Mouse (Mus musculus): ENCODE results near the gene Nfia. TPM values are rescaled to one million over a fixed set of nuclear protein-coding genes. Genes with fewer than 3 reads are reported as not detected.
A peak's percentile ranks its signal among the peaks of the same experiment; 100 is the strongest.

Gene Nfia
- total RNA-seq, 2 experiments from 2014 or later = 104 to 117 TPM

DNA sequence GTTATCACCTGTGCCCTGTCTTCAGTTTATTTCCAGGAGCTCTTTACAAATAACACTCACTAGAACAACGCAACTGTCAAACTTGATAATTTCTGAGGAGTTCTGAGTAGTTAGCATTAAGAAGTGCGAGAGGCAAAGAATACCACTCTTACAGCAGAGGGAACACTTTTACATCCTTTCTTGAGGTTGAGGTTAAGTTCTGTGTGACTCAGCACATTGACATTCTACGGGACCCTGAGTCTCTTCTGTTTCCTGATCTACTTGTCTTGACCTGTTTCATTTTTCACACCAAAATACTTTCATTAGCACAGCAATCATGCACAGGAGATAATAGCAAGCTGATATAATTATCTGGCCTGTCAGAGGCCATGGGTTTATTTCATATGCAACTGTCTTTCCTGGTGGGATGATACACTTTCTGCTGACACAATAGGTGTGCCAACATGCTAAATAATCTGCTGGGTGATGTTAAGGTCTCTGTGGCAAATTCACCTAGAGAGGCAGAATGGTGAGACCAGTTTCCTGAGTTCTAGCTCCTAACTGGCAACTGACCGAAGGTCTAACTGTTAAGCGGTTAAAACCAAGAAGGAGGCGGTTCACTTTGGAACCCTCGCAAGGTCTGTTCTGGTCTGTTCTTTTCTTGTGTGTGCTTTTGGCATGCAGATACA lies 59.2 kb downstream of the Nfia start:
- no peak for DNase-seq (ENCODE audit: extremely low spot score in 1 of 2, low spot score in 1 of 2)

DNA sequence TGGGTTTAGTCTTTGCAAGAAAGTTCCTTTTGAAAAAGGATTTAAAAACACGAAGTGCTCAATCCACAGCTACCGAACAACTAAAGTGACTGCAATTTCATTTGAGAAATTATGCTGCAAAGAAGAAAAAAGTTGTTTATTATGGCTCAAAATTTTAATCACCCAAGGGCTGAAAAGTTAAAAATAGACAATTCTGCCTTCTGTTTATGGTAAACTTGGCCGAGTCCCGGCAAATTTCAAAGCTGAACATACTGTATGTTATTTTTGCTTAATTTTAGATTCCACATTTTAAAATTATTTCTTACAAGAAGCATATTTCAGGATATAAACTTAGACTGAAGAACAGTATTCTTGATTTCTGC lies 59.7 kb downstream of the Nfia start:
- DNase-seq (ENCODE audit: extremely low spot score in 1 of 2, low spot score in 1 of 2) = no peak

DNA sequence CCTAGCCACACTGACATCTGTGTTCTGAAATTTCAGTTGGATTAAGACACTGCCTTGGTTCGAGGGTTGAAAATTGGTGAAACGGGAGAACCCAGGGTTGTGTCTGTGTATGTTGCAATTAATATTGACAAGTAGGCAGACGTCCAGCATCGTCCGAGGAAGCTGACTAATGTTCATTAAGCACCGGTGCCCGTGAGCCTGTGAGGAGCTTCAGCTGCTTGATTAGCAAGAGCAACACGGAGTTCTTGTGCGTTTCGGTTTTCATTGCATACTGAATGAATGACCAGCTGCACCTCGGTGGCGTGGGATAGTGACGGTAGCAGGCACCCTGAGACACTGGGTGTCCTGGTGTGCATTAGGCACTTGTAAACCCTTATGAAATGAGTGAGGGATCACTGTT lies 64.3 kb downstream of the Nfia start:
- peak in 1 of 2 experiments; percentile 14 for DNase-seq (ENCODE audit: extremely low spot score in 1 of 2, low spot score in 1 of 2)

DNA sequence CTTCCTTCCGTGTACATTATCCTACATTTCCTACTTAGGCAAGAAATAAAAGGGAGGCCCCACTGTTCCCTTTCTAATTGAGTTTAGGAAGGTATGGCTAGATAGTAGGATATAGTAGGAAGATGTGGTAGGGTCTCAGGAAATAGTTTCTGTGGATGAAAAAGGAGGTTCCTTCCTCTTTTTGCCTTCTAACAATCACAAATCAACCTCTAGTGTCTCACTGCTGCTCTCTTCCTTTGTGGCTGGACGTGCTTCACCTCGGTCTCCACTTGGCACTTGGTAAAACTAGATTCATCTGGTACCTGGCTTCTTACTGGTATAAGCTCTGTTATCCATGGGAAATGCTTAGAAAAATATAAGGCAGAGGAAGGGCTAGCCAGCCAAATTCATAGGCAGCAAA lies 65.2 kb downstream of the Nfia start:
- DNase-seq (ENCODE audit: extremely low spot score in 1 of 2, low spot score in 1 of 2) = no peak

DNA sequence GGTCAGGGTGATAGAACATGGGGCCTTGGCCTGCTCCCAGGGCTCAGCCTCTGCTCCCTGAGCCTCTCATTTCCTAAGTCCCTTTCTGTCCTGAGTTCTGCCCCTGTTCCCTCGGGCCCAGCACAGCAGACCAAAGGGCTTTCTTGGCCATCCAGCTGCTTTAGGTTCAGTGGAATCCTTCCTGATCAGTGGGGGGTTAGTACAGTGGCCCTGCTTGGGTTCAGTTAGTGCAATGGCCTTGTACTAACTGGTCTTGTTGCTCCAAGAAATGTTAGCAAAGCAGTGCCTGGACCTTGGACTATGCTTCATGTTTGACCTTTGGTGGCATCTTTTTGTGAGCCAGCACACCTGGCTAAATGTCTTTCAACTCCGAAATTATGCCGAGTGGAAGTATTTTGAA lies 66.1 kb downstream of the Nfia start:
- DNase-seq (ENCODE audit: extremely low spot score in 1 of 2, low spot score in 1 of 2) = no peak

DNA sequence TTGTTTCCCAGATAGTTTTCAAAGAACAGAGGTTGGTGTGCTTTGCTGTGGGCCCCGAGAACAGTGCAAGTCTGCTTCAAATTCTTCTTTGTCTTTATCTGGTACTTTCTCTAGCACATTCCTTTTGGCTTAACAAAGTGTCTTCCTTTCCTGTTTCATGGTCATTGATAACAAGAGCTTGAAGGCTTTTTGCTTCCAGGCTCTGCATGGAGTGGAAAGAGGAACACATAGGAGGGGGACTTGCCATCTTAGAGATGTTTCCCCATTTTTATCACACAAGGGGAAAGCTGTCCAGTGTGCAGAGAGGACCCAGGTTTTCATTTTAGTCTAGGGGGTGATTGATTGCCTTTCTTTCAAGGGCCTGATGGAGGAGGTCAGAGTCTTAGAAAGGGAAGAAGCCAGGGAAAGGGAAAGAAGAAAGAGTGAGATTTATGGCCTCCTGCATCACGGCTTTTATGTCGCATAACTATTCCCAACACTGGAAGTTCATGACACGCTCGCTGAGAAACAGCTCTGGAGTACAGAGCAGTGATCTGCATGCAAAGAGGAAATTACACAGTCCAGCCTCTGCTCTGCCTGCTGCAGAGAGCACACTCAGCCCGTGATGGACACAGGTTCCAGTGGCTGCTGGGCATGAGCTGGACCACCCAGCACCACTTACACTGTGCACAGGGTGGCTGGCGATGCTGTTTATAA lies 67.0 kb downstream of the Nfia start:
- DNase-seq (ENCODE audit: extremely low spot score in 1 of 2, low spot score in 1 of 2) = no peak

DNA sequence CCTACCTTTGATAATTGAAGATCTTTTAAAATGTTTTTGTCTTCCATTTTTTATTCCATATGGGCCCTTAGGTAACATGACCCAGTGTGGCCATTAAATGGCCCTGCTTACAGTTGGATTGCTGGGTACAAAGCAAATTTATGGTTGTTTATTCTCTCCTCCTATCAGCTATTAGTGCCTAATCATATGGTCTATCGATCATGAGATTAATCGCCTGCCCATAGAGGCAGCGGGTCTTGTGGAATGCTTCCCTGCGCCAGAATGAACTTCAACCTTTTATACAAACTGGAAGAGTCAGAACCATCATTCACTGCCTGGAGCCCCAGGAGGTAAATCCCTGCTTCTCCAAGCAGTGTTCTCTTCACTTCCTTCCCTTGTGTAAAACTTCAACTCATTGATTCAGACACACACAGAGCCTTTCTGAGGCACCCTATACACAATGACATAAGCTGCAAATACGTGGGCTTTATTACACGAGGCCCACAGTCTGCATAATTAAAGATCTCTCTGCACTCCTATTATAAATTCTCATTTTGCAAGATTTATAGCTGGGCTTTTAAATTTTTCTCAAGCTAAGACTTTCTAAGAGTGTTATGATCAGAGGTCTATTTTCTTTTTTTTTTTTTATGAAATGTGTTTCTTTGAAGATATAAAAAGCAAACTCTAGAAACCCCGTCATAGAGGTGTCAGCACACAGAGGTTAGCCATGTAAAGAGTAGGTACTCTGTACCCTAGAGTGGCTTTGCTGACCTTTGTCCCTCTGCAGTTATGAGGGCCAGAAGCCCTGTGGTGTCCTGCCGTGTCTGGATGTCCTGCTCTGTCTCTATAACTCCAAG lies 67.9 kb downstream of the Nfia start:
- no peak for DNase-seq (ENCODE audit: extremely low spot score in 1 of 2, low spot score in 1 of 2)

DNA sequence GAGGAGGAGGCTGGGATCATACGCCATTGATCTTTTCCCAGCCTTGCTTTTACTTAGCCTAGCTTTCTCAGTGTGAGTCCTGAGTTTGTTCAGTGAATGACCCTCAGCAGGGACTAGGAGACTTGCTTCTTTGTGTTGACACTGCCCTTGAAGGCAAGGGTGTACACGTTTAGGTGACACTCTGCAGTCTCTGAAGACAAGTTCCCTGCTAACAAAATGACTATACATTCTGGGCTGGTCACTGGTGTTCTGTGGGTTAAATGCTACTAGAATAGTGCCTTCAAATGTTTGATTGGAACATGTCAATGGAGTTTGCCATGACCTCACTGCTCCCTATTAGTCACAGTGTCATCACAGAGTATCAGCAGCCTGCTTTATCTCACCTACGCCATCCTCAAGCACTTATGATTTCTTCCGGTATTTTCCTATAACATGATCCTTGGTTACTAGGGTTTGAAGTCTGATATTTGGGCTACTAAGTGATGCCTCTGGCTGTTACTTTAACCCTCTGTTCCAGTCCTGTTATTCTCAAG lies 68.6 kb downstream of the Nfia start:
- DNase-seq (ENCODE audit: extremely low spot score in 1 of 2, low spot score in 1 of 2) = no peak

DNA sequence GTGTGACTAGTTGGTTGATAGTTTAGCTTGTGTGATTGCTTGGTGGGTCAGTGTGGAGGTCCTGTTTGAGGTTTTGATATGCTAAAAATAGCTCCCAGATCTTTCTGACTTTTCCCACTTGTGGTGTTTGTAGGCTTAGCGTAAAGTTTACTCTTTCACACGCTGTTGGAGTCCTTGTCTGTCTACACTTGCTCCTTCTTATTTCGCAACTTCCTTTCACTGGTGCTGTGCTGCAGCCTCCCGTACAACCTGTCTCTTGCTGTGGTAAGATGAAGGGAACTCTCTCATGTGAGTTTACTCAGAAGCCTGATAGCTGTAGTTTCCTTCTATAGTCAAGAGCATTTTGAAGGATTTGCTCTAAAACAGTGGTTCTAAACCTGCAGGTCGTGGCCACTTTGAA lies 69.2 kb downstream of the Nfia start:
- no peak for DNase-seq (ENCODE audit: extremely low spot score in 1 of 2, low spot score in 1 of 2)

DNA sequence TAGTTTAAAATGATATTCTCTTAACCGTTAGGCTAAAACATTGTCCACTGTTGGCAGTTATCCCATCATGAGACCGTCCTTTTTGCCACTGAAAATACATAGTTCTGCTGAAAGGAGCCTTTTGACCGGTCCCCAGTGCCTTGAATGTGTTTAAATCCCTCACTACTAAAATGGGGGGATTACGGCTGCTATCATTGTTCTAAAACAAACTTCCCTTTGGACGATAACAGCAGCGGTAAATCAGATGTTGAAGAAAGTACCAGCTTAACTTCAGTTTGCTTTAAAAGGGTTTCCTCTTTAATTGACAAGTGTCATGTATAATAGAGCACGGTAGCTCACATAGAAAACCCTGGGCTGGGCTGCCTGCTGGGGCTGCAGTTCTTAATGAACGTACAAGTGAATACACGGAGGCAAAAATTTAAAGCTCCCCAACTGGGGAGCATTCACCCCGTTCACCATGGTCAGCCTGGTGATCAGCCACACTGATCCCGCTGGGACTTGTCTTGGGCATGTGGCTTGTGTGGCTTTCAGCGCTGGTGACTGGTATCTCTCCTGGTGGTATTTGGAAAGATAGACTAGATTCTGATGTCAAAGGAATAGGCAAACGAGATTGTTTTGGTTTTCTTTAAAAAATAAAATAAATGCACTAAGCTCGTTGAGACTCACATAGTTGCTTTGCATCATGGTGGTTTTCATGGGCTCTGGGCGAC lies 71.6 kb downstream of the Nfia start:
- DNase-seq (ENCODE audit: extremely low spot score in 1 of 2, low spot score in 1 of 2) = no peak

DNA sequence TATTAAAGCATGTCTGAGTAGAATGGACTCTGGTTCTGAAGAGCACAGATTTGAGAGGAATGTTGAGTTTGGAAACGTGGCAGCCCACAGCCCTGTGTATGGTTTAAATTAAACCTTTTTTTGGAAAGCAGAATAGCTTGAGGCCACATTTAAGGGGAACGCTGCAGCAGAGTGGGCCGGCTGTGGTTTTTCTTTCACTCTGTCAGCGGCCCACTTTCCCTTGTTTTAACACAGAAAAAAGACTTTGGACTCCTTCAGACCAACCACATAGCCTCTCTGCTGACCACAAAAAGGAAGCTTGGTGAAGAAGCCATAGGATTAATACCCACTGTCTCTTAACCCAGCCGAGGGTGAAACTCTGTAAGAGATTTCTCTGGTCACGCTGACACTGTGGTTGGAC lies 72.4 kb downstream of the Nfia start:
- DNase-seq (ENCODE audit: extremely low spot score in 1 of 2, low spot score in 1 of 2) = no peak

DNA sequence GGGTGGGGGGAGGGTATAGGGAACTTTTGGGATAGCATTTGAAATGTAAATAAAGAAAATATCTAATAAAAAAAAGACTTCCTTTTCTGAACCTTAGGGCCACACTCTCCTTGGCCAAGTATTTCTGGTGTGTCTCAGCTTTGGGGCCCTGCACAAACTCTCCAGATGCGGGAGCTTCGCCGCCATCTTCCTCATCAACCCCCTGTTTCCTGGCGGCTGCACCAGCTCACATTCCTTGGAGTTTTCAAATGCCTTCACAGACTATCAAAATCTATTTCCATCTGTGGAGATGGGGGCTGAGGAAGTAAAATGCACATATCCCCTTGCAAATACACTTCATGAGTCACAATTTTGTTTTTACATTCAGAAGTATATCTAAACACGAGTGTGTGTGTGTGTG lies 75.1 kb downstream of the Nfia start:
- DNase-seq (ENCODE audit: extremely low spot score in 1 of 2, low spot score in 1 of 2) = no peak

DNA sequence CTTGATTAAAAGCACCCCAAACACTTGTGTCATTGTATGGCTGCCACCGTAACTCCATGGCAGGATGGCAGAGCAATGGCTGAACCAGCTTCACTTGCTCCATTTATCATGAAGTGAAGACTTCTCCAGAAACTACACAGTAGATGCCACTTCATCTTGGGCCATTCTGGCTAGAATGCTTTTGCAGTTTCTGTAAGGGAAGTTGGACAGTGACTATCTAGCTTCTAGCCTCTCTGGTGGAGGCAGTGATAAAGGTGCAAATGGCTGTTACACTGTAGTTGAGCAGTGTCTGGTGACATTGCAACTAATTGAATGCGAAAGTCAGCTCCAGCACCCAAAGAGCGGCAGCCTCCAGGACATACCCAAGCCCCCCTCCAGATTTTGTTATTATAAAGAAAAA lies 78.5 kb downstream of the Nfia start:
- no peak for DNase-seq (ENCODE audit: extremely low spot score in 1 of 2, low spot score in 1 of 2)

DNA sequence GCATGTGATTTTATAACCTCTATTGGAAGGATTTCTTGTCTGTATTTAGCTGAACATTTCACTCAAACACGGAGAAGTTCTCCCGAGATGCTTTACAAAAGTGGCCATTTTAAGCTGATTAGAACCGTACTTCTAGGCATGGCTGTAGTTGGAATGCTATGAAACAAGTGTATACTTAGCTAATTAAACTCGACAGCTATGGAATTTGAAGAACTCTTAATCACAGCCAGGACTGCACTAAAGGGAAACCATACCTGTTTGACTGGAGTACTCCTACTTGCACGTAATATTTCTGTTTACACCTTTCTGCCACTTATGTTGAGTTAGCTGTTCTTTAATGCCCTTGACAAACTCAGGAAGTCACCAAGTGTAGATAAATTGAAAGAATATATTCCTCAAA lies 79.2 kb downstream of the Nfia start:
- no peak for DNase-seq (ENCODE audit: extremely low spot score in 1 of 2, low spot score in 1 of 2)

DNA sequence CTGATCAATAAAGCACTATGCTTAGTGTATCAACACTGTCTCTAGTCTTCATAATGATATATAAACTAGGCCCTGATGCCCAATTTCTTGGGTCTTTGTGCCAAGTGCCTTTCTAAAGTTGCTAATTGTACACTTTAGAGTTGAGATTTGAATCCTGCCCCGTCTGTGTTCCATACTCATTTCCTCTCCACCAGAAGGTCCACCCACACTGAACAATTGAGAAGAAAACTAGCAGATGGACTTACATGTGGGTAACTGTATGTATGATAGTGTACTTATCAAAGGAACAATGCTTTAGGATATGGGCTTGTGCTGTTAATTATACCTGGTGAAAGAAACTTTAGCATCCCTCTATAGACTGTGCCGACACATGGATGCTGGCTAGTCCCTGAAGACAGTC lies 80.1 kb downstream of the Nfia start:
- DNase-seq (ENCODE audit: extremely low spot score in 1 of 2, low spot score in 1 of 2) = no peak

DNA sequence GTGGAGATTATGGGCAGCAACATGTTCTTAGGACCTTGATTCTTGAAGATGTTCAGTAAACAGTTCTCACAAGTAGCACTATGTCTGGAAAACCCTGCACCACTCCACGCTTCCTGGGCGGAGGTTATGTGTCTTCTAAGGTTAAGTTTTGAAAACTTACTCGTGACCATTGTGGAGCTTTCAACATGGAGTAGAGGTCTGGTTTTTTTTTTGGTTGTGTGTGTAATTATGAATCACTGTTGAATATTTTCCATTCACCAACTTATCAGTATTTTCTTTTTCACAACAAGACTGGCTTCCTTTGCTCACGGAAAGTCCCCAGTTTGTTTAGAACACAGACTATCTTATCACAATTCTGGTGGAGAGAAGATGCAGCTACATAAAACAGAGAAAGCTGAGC lies 82.2 kb downstream of the Nfia start:
- no peak for DNase-seq (ENCODE audit: extremely low spot score in 1 of 2, low spot score in 1 of 2)

DNA sequence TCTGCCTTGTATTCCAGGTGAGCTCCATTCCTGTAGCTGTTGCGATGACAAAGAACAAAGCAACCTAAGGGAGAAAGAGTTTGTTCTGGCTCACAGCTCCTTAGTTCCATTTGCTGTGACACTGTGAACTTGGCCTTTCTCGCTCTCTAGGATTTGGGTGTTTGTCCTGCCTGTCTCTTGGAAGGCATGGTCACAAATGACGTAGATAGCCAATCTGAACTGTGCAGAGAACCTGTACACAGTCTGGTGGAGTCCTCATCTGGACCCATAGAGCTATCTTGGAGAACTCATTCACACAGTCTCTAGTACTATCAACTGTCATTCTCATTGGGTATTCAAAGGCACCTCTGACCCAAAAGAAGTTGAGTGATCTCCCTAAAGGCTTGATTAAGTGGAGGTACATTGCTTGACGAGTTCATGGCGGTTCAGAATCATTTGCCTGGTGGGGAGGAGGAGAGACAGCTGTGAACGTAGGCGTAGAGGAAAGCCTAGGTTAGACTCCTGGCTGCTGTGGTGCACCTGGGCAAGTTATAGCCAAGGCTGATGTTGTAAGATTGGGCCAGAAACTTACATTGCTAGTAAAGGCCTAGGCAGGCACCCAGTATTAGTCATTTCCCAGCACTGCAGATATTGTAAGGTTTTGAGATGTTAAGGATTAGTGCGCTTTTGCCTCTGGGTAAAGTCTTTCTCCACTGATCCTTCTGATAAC lies 83.3 kb downstream of the Nfia start:
- no peak for DNase-seq (ENCODE audit: extremely low spot score in 1 of 2, low spot score in 1 of 2)

DNA sequence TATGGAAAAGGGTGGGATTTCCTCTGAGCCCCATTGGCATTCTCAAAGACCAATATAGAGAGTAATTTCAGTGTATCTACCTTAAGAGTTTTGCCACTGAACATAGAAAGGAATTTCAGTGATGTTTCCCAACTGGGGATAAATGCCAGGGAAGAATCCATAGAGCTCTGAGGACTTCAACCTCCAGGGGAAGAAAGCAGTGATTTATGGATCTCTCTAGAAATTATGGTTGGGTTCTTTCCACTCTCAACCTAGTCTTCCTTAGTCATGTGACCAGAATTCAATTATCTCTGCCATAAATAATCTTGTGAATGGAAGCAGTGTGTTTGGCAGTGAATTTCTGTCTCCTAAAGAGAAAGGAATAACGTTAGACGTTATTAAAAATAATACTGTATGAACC lies 85.0 kb downstream of the Nfia start:
- no peak for DNase-seq (ENCODE audit: extremely low spot score in 1 of 2, low spot score in 1 of 2)

DNA sequence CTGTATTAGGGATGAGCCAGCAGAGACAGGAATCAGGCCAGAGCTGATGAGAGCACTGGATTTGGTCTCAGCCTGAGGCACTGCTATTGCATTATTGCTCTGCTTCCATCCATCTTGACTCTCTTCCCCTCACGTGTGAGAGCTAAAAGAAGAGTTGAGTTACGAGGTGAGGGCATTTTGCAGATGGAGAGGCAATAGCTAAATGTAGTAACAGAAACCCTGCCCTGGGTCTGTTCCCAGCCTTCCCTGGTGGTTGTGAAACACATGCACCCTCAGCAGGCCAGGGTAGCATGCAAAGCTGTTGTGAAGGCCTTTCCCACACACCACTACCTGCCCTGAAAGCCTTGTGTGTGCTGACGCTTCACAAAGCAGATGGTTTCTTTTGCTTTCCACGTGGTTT lies 86.9 kb downstream of the Nfia start:
- no peak for DNase-seq (ENCODE audit: extremely low spot score in 1 of 2, low spot score in 1 of 2)

DNA sequence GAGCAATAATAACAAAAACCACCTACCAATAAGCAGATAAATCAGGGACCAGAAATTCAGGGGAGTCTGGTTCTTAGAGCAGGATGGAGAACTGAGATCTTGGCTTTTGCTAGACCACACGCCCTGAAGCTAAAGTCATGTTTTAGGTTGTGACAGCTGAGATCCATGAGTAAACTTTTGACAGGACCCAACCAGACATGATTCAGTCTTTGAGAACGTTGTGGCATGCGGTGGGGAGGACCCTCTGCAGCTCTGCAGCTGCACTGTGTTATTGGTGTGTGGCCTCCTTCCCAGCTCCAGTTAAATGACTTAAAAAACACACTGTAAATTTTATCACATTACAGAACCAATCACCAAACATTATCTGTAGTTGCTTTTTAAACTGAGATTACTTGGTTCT lies 87.8 kb downstream of the Nfia start:
- DNase-seq (ENCODE audit: extremely low spot score in 1 of 2, low spot score in 1 of 2) = no peak

Data from layer of hippocampus, postnatal 25 days (tissue).